Mouse (Mus musculus): ENCODE data around the gene Olfr145.

The Olfr145 gene

GRCm38 (mm10) chr9:37917540-37917939 lies 21.0 kb downstream of the Olfr145 start, which contains the start of gene Olfr878:
Gene Olfr878, plus strand, starts transcription at chr9:37917840.
- H3K9me3 ChIP-seq (ENCODE audit: low read length) = peaks cover 4% of the 10 kb centered on the region
- H3K4me3 ChIP-seq (replicated peaks; ENCODE audit: low read length) = no peak within 1 kb of the TSS
- no peaks in the 10 kb centered on the region for H3K4me1 ChIP-seq (replicated peaks; ENCODE audit: low read depth, low read length)
- no peaks in the 10 kb centered on the region for H3K36me3 ChIP-seq (ENCODE audit: insufficient read depth, low read length)
- TF ChIP-seq POU5F1 (IDR thresholded peaks at IDR 0.05; ENCODE audit: borderline replicate concordance, low read length) = no peak
- no peak for TF ChIP-seq NANOG (IDR thresholded peaks at IDR 0.05; ENCODE audit: borderline replicate concordance, low read length)
- TF ChIP-seq CTCF (conservative IDR thresholded peaks at IDR 0.05; ENCODE audit: low read length) = no peak
- H3K27me3 ChIP-seq (ENCODE audit: insufficient read depth, low read length) = no peaks in the 10 kb centered on the region

- no peaks in the 10 kb centered on the region for H3K36me3 ChIP-seq (ENCODE audit: insufficient read depth, low read length)
- no peaks in the 10 kb centered on the region for H3K4me1 ChIP-seq (replicated peaks; ENCODE audit: low read depth, low read length)
- no peak for TF ChIP-seq CTCF (conservative IDR thresholded peaks at IDR 0.05; ENCODE audit: low read length)
- no peak for TF ChIP-seq POU5F1 (IDR thresholded peaks at IDR 0.05; ENCODE audit: borderline replicate concordance, low read length)
- TF ChIP-seq NANOG (IDR thresholded peaks at IDR 0.05; ENCODE audit: borderline replicate concordance, low read length) = no peak
- H3K4me3 ChIP-seq (replicated peaks; ENCODE audit: low read length) = no peak overlapping the region
- H3K27me3 ChIP-seq (ENCODE audit: insufficient read depth, low read length) = no peaks in the 10 kb centered on the region
- H3K9me3 ChIP-seq (ENCODE audit: low read length) = 0 out of 2 replicates have a peak, but pooled peaks cover 4% of the 10 kb centered on the region
Observed at GRCm38 (mm10) chr9:37918018-37918417, 21.5 kb downstream of the Olfr145 start.

GRCm38 (mm10) chr9:37924194-37924593 lies 27.7 kb downstream of the Olfr145 start:
- H3K9me3 ChIP-seq (ENCODE audit: low read length) = peaks cover 8% of the 10 kb centered on the region
- H3K27me3 ChIP-seq (ENCODE audit: insufficient read depth, low read length) = no peaks in the 10 kb centered on the region
- H3K36me3 ChIP-seq (ENCODE audit: insufficient read depth, low read length) = no peaks in the 10 kb centered on the region
- H3K4me3 ChIP-seq (replicated peaks; ENCODE audit: low read length) = no peak overlapping the region
- no peaks in the 10 kb centered on the region for H3K4me1 ChIP-seq (replicated peaks; ENCODE audit: low read depth, low read length)
- TF ChIP-seq CTCF (conservative IDR thresholded peaks at IDR 0.05; ENCODE audit: low read length) (no peak), POU5F1 (IDR thresholded peaks at IDR 0.05; ENCODE audit: borderline replicate concordance, low read length) (no peak), NANOG (IDR thresholded peaks at IDR 0.05; ENCODE audit: borderline replicate concordance, low read length) (no peak)

GRCm38 (mm10) chr9:37925445-37925844 lies 28.9 kb downstream of the Olfr145 start:
- peaks cover 16% of the 10 kb centered on the region for H3K9me3 ChIP-seq (ENCODE audit: low read length)
- H3K36me3 ChIP-seq (ENCODE audit: insufficient read depth, low read length) = no peaks in the 10 kb centered on the region
- no peaks in the 10 kb centered on the region for H3K27me3 ChIP-seq (ENCODE audit: insufficient read depth, low read length)
- no peaks in the 10 kb centered on the region for H3K4me1 ChIP-seq (replicated peaks; ENCODE audit: low read depth, low read length)
- TF ChIP-seq NANOG (IDR thresholded peaks at IDR 0.05; ENCODE audit: borderline replicate concordance, low read length) (no peak), CTCF (conservative IDR thresholded peaks at IDR 0.05; ENCODE audit: low read length) (no peak), POU5F1 (IDR thresholded peaks at IDR 0.05; ENCODE audit: borderline replicate concordance, low read length) (no peak)
- H3K4me3 ChIP-seq (replicated peaks; ENCODE audit: low read length) = no peak overlapping the region

GRCm38 (mm10) chr9:37926019-37927013 lies 29.8 kb downstream of the Olfr145 start:
- no peak for TF ChIP-seq CTCF (conservative IDR thresholded peaks at IDR 0.05; ENCODE audit: low read length)
- TF ChIP-seq POU5F1 (IDR thresholded peaks at IDR 0.05; ENCODE audit: borderline replicate concordance, low read length) = no peak
- TF ChIP-seq NANOG (IDR thresholded peaks at IDR 0.05; ENCODE audit: borderline replicate concordance, low read length) = no peak
- H3K4me1 ChIP-seq (replicated peaks; ENCODE audit: low read depth, low read length) = no peaks in the 10 kb centered on the region

GRCm38 (mm10) chr9:37932519-37932918 lies 36.0 kb downstream of the Olfr145 start:
- no peak for TF ChIP-seq POU5F1 (IDR thresholded peaks at IDR 0.05; ENCODE audit: borderline replicate concordance, low read length)
- TF ChIP-seq CTCF (conservative IDR thresholded peaks at IDR 0.05; ENCODE audit: low read length) = peak; percentile 64

More at GRCm38 (mm10) chr9:37926019-37927013, 29.8 kb downstream of the Olfr145 start:
- no peaks in the 10 kb centered on the region for H3K36me3 ChIP-seq (ENCODE audit: insufficient read depth, low read length)
- H3K27me3 ChIP-seq (ENCODE audit: insufficient read depth, low read length) = no peaks in the 10 kb centered on the region
- peaks cover 21% of the 10 kb centered on the region for H3K9me3 ChIP-seq (ENCODE audit: low read length)
- no peak overlapping the region for H3K4me3 ChIP-seq (replicated peaks; ENCODE audit: low read length)

GRCm38 (mm10) chr9:37934146-37934545 lies 37.6 kb downstream of the Olfr145 start:
- Histone ChIP-seq H3K4me1 (replicated peaks; ENCODE audit: low read depth, low read length) (no peaks in the 10 kb centered on the region), H3K4me3 (replicated peaks; ENCODE audit: low read length) (no peak overlapping the region), H3K36me3 (ENCODE audit: insufficient read depth, low read length) (no peaks in the 10 kb centered on the region), H3K9me3 (ENCODE audit: low read length) (peaks cover 13% of the 10 kb centered on the region), H3K27me3 (ENCODE audit: insufficient read depth, low read length) (no peaks in the 10 kb centered on the region)
- TF ChIP-seq CTCF (conservative IDR thresholded peaks at IDR 0.05; ENCODE audit: low read length) (no peak), NANOG (IDR thresholded peaks at IDR 0.05; ENCODE audit: borderline replicate concordance, low read length) (no peak), POU5F1 (IDR thresholded peaks at IDR 0.05; ENCODE audit: borderline replicate concordance, low read length) (no peak)

More at GRCm38 (mm10) chr9:37932519-37932918, 36.0 kb downstream of the Olfr145 start:
- Histone ChIP-seq H3K9me3 (ENCODE audit: low read length) (peaks cover 21% of the 10 kb centered on the region), H3K4me3 (replicated peaks; ENCODE audit: low read length) (no peak overlapping the region), H3K27me3 (ENCODE audit: insufficient read depth, low read length) (no peaks in the 10 kb centered on the region), H3K36me3 (ENCODE audit: insufficient read depth, low read length) (no peaks in the 10 kb centered on the region), H3K4me1 (replicated peaks; ENCODE audit: low read depth, low read length) (no peaks in the 10 kb centered on the region)

GRCm38 (mm10) chr9:37941167-37941566 lies 44.6 kb downstream of the Olfr145 start:
- H3K27me3 ChIP-seq (ENCODE audit: insufficient read depth, low read length) = no peaks in the 10 kb centered on the region
- TF ChIP-seq CTCF (conservative IDR thresholded peaks at IDR 0.05; ENCODE audit: low read length) = no peak
- TF ChIP-seq POU5F1 (IDR thresholded peaks at IDR 0.05; ENCODE audit: borderline replicate concordance, low read length) = no peak
- TF ChIP-seq NANOG (IDR thresholded peaks at IDR 0.05; ENCODE audit: borderline replicate concordance, low read length) = no peak

More at GRCm38 (mm10) chr9:37941167-37941566, 44.6 kb downstream of the Olfr145 start:
- Histone ChIP-seq H3K9me3 (ENCODE audit: low read length) (no peaks in the 10 kb centered on the region), H3K36me3 (ENCODE audit: insufficient read depth, low read length) (no peaks in the 10 kb centered on the region), H3K4me1 (replicated peaks; ENCODE audit: low read depth, low read length) (no peaks in the 10 kb centered on the region), H3K4me3 (replicated peaks; ENCODE audit: low read length) (no peak overlapping the region)

Data from E14TG2a.4 (cell line).